Mouse (Mus musculus): ENCODE results near the gene Tcf12.

Tcf12 gene

GRCm38 (mm10) chr9:71982826-71983225 lies 128.8 kb downstream of the Tcf12 start:
- in situ Hi-C loops (cut with MboI, MseI) = no loop called here

- in situ Hi-C loops (cut with MboI, MseI) = no loop called here
These were observed 130.6 kb downstream of the Tcf12 start for GRCm38 (mm10) chr9:71981071-71981470.

DNA sequence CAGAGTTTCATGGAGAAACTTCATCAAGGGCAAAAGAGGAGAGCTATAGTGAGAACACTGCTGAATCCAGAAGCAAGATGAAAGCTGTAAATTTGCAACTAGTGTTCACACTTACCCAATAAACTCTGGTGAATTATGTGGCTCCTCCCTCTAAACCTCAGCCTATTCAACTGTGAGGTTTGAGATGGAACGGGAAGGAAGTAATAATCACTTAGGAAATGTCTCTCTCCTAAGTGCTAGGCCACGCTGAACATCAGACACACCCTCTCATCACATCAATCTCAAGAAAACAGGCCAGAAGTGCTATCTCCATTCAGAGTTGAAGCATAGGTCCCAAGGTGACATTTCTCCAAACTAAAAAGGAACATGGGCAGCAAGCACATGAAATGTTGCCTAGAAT lies 131.1 kb downstream of the Tcf12 start:
- in situ Hi-C loops (cut with MboI, MseI) = no loop called here

- in situ Hi-C loops (cut with MboI, MseI) = no loop called here
These were observed 132.8 kb downstream of the Tcf12 start for GRCm38 (mm10) chr9:71978886-71979285.

DNA sequence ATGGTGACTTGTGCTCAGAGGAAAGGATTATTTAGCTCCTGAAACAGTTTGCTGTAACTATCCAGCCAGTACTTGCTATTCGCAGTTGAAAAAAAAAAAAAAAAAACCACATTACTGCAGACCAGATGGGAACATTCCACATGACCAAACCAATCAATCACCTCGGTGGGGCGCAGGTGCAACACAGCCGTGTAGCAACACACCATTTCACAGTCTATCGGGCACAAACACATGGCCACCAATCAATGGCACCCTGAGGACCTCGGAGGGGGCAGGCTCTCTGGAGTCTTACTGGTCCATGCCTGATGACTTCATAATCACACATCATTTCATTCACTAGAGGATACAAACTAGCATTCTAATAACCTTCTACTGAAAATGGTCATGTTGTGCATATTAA lies 135.6 kb downstream of the Tcf12 start:
- in situ Hi-C loops (cut with MboI, MseI) = no loop called here

- in situ Hi-C loops (cut with MboI, MseI) = no loop called here
These were observed 136.5 kb downstream of the Tcf12 start for GRCm38 (mm10) chr9:71975141-71975540.

DNA sequence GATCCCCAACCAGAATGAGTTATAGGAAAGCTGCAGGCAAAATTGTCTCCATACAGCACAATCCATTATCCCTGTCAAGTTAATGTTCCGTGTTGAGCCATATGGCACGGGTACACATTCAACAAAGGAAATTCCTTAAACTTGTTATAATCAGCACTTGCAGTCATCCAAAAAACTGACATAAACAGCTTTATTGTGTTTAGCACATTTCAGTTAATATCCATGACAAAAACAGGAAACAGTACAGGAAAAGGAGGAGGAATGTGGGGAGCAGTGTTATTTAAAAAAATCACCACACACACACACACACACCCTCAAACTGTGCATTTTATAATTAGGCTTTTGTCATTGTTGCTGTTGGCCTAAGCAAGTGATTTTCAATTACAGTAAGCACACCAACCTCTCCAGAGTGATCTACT lies 137.1 kb downstream of the Tcf12 start:
- in situ Hi-C loops (cut with MboI, MseI) = no loop called here

DNA sequence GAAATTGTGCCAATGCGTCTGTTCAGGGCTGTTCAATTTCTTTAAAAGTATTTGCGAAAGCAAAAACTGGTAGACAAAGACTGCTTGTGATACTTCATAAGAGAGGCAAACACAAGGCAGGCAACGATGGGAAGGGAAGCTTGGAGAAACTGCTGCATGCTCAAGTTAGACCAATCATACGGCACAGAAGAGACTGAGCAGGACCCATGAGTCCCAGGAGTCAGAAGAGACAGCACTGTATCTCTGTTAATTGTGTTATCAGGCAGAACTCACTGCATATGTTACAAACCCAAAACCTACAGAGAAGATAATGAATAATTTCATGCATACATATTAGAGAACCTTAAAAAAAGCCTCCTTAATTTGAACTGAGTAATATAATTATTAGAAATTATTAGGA lies 147.6 kb downstream of the Tcf12 start:
- in situ Hi-C loops (cut with MboI, MseI) = no loop called here

GRCm38 (mm10) chr9:71960026-71960396 lies 151.7 kb downstream of the Tcf12 start:
- in situ Hi-C loops (cut with MboI, MseI) = no loop called here

- in situ Hi-C loops (cut with MboI, MseI) = no loop called here
These were observed 152.2 kb downstream of the Tcf12 start for GRCm38 (mm10) chr9:71959259-71960025.

- in situ Hi-C loops (cut with MboI, MseI) = no loop called here
These were observed 158.5 kb downstream of the Tcf12 start for GRCm38 (mm10) chr9:71953217-71953616.

- in situ Hi-C loops (cut with MboI, MseI) = no loop called here
These were observed 159.0 kb downstream of the Tcf12 start for GRCm38 (mm10) chr9:71952621-71953076.

- in situ Hi-C loops (cut with MboI, MseI) = no loop called here
These were observed 159.7 kb downstream of the Tcf12 start for GRCm38 (mm10) chr9:71951926-71952325.

- in situ Hi-C loops (cut with MboI, MseI) = no loop called here
These were observed 160.3 kb downstream of the Tcf12 start for GRCm38 (mm10) chr9:71951341-71951740.

- in situ Hi-C loops (cut with MboI, MseI) = no loop called here
These were observed 166.9 kb downstream of the Tcf12 start for GRCm38 (mm10) chr9:71944801-71945200.

DNA sequence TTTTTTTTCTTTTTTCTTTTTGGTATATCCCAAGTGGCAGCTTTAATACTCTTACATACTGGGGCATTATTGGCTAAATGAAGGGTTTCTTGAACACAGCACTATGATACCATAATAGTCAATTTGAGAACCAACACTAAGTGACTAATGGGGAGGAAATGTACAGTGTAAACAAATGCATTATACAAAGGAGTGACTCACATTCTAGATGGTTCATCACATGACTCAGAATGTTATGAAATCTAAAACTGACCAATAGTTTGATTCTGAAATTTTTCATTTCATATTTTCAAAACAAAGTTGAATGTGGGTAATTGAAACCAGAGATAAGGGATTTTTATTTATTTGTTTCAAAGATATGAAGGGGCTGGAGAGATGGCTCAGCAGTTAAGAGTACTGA lies 169.2 kb downstream of the Tcf12 start:
- in situ Hi-C loops (cut with MboI, MseI) = no loop called here

GRCm38 (mm10) chr9:71940016-71940415 lies 171.7 kb downstream of the Tcf12 start:
- in situ Hi-C loops (cut with MboI, MseI) = no loop called here

GRCm38 (mm10) chr9:71936199-71936598 lies 175.5 kb downstream of the Tcf12 start:
- in situ Hi-C loops (cut with MboI, MseI) = no loop called here

GRCm38 (mm10) chr9:71934833-71935232 lies 176.8 kb downstream of the Tcf12 start:
- in situ Hi-C loops (cut with MboI, MseI) = loop anchor here (5.0 kb wide), 1 partner anchor 102 kb away; no protein-coding TSS in a partner anchor

DNA sequence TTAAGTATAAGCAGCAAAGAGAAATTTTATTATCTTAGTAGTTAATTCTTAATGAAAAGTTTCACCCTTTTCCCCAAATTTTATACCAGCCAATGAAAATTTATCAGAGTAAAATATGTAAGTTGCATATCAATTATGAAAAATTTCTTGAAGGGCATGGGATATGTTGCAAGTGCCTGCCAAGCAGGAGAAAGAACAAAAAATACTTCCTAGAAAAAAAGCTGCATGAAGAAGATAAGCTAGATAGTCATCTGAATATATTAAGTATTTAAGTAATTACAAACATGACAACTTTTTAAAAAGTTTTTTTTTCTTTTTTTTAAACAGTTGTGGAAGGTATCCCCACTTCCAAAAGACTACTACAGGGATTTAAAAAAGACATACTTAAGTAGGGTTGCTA lies 179.7 kb downstream of the Tcf12 start:
- in situ Hi-C loops (cut with MboI, MseI) = loop anchor here (5.0 kb wide), 1 partner anchor 105 kb away; no protein-coding TSS in a partner anchor

GRCm38 (mm10) chr9:71931358-71931715 lies 180.3 kb downstream of the Tcf12 start:
- in situ Hi-C loops (cut with MboI, MseI) = loop anchor here (5.0 kb wide), 1 partner anchor 106 kb away; no protein-coding TSS in a partner anchor

DNA sequence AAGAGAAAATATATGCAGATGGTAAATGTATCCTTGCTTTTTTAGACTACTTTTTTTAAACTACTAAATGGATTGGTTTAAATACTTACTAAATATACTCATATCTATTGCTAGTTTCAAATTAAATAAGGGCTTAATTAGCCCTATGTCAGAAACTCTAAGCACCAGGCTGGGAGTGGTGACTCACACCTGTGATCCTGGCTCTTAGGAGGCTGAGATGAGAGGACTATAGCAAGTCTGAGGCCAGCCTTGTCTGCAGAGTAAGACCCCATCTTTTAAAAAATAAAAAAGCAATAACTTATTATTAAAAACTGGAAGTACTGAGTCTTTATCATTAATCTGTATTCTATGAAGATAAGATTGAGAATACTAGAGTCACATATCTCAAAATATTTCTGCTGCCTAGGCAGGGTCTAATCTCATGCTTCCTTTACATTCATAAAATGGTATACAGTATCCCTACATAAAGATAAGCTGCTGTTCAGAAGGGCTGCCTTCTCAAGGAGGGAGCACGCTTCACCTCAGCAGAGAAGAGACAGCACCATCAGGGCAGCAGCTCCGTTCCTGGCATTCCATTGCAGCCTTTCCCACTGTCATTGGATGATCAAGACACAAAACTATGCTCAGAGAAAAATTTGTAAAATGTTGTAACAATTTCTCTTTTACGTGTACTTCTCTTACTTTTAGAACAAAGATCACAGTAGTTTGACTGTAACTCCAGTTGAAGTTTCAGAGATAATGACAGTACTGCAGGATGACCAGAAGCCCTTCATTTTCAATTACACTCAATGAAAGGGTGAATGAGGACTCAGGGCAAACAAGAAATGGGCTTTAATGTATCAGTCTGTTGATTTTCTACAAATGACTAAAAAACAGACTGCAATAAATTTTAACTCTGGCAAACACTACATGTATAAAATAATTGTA lies 181.0 kb downstream of the Tcf12 start:
- in situ Hi-C loops (cut with MboI, MseI) = loop anchor here (5.0 kb wide), 1 partner anchor 107 kb away; no protein-coding TSS in a partner anchor

DNA sequence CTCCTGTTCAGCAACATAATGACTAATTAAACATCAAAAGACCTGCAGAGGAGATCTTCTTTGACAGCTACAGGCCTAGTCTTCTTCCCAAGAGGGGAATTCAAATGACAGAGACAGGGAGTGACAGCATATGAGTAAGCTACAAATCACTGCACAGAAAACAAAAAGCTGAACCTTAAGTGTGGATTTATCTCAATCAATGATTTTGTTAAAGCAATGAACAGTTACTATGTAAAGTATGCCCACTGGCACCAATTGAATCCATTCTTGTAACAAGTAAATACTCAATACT lies 195.1 kb downstream of the Tcf12 start:
- in situ Hi-C loops (cut with MboI, MseI) = loop anchor here (25.0 kb wide), 1 partner anchor 1196 kb away; the partner anchor contains the start of genes Gm20509, Khdc3 and Rsl24d1
